Mouse (Mus musculus) urinary bladder, adult 18-20 months (tissue): ENCODE measurements around the gene Snx8.
"Not testable (repeated sequence)": the region's sequence is repeated elsewhere in the genome, so short reads cannot be mapped to it uniquely, and the experiment has no call there.

Experiments
- DNase-seq, 2 experiments: peaks; one replicate each; pipeline ENCODE4 v3.0.0; 2022; ENCODE audit warnings: low spot score in 2 of 2, mixed read lengths in 2 of 2

Gene Snx8

GRCm38 (mm10) chr5:140384462-140384861 lies 4.6 kb downstream of the Snx8 start:
- DNase-seq, result no peak

DNA sequence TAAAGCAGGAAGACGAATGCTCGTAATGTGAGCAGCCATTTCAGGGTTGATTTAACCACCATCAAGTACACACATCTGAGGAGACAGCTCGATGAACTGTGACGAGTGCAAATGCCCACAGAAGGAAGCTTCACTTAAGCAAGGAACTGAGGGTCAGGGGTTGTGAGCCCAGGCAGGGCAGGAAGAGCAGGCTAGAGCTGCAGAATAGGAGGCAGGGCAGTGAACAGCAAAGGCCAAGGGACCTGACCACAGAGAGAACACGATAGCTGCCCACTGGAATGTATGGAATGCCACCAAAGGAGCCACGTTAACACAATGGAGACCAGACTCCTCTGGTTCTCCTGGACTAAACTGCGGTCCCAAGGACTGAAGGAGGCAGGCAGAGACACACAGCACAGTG lies 5.5 kb downstream of the Snx8 start:
- DNase-seq, result no peak

DNA sequence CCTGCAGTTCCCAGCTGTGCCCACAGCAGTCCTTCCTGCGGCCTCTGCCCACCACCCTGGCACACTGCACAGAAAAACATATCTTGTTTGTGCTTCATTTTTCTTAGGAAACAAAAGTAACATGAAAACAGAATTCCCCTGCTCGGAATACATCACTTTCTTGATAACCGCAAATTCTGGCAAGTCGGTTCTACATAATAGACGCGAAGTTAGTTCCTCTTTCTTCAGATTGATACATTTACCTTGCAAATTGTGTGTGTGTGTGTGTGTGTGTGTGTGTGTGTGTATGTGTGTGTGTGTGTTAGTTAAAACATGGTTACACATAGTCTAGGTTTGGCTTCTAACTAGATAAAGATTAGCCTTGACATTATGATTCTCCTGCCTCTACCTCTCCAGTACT lies 6.4 kb downstream of the Snx8 start:
- no peak for DNase-seq

DNA sequence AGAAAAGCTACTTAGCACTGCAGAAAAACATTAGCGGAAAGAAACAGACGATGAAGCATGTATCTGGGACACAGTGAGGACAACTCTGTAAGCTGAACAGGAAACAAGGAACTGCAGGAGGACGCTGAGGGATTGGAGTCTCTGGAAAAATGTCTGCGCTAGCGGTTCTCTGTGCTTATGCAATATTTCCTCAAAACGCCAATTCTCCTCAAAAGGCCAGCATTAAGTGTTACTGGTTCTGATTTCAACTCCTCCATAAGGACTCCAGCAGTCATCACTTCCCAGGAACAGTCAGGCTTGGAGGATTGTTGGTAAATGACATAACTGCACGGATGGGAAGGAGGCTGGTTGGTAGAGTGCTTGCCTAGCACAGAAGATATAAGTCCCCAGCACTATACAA lies 7.9 kb downstream of the Snx8 start:
- DNase-seq, result no peak

GRCm38 (mm10) chr5:140379299-140379698 lies 9.8 kb downstream of the Snx8 start:
- no peak for DNase-seq

GRCm38 (mm10) chr5:140378121-140378853 lies 10.8 kb downstream of the Snx8 start:
- DNase-seq, result no peak

DNA sequence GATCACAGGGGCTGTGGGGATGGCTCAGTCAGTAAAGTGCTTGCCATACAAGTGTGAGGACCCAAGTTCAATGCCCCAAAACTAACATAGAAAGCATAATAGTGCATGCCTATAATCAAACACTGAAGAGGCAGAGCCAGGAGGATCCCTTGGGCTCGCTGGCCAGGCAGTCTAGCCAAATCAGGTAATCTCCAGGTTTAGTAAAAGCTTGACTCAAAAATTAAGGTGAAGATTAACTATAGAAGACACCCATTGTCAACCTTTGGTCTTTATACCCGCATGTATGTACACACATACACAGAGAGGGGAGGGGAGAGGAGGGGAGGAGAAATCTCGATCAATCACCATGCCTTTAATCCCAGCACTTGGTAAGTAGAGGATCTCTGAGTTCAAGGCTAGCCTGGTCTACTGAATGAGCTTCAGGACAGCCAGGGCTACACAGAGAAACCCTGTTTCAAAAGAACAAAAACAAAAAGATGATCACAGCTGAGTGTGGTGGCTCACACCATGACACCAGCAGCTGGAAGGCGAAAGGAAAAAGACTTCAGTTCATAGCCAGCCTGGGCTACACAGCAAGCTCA lies 13.7 kb downstream of the Snx8 start:
- no peak for DNase-seq

- no peak for DNase-seq
Measured at GRCm38 (mm10) chr5:140374226-140374625, 14.8 kb downstream of the Snx8 start.

DNA sequence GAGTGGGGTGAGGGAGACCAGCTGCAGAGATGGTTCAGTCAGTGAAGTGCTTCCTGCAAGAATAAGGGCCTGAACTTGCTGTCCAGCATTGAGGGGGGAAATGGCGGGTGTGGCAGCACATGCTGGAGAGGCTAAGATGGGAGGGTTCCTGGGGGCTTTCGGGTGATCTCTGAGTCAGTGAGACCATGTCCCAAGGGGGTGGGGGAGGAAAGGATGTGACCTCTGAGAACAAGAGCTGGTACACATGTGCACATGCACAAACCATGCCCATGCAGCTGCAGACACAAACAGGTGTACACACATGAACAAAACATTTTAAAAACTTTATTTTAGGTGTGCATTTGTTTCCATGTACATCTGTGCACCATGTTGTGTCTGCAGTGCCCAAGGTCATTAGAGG lies 15.4 kb downstream of the Snx8 start:
- DNase-seq, result no peak

GRCm38 (mm10) chr5:140371671-140372070 lies 17.4 kb downstream of the Snx8 start:
- no peak for DNase-seq

DNA sequence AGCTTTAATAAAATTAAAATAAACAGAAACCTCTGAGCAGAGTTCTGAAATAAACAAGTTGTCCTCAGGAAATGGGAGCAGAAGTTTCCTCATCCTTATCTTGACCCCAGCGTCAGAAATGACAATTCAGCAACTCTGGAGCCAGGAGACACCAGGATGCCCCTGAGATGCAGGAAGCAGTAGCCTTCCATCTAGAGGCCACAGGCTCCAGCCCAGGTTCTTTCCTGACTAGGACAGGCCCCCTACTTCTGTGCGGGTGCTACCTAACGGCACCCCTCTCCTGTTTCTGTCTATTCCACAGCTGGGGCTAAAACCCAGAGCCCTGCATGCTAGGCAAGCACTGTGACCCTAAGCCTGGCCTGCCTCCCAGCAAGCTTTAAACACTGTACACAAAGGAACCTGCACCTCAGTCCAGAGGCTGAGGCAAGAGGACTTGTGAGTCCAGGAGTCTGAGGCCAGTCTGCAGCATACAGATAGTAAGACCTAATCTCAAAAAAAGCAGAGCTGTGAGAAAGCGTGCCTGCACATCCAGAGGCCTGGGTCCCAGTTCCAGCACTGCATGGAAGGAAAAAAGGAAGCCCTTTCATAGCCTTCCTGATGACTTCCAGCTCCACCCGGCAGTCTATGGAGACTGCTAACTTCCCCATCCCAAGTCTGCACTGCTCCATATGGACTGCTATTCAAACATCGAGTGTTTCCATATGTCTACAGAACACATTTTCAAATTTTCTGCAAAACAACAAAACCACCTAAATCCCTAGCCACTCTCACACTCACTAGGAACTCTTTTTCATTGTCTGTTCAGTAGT lies 18.4 kb downstream of the Snx8 start:
- DNase-seq, result peak in 1 of 2 experiments; percentile 23

- DNase-seq, result no peak
Measured at GRCm38 (mm10) chr5:140369466-140369865, 19.6 kb downstream of the Snx8 start.

DNA sequence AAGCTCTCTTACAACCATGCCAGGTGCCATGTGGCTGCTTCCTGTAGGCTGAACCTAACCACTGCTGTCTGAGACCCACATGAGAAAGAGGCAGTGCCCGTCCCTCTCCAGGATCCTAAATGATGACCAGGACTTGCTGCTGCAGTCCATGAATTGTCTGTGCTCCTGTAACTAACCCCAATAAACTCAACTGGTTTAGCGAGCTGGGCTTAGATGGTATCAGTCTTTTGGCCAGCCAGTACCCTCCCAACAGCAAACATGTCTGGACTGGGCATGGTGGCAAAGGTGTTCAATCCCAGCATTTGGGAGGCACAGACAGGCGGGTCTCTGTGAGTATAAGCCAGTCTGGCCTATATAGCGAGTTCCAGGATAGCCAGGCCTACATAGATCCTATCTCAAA lies 20.1 kb downstream of the Snx8 start:
- peak; percentile 33 to 71 for DNase-seq

DNA sequence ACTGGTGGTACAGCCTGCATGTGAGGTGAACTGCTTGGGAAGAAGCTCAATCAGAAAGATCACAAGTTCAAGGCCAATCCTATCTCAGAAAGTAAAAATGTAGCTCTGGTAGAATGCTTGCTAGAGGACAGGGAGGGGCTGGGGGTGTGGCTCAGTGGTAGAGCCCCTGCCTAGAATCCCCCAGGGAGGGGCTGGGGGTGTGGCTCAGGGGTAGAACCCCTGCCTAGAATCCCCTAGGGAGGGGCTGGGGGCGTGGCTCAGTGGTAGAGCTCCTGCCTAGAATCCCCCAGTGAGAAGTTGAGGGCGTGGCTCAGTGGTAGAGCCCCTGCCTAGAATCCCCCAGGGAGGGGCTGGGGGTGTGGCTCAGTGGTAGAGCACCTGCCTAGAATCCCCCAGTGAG lies 20.9 kb downstream of the Snx8 start:
- not testable (repeated sequence) for DNase-seq

GRCm38 (mm10) chr5:140364415-140364814 lies 24.6 kb downstream of the Snx8 start:
- no peak for DNase-seq

DNA sequence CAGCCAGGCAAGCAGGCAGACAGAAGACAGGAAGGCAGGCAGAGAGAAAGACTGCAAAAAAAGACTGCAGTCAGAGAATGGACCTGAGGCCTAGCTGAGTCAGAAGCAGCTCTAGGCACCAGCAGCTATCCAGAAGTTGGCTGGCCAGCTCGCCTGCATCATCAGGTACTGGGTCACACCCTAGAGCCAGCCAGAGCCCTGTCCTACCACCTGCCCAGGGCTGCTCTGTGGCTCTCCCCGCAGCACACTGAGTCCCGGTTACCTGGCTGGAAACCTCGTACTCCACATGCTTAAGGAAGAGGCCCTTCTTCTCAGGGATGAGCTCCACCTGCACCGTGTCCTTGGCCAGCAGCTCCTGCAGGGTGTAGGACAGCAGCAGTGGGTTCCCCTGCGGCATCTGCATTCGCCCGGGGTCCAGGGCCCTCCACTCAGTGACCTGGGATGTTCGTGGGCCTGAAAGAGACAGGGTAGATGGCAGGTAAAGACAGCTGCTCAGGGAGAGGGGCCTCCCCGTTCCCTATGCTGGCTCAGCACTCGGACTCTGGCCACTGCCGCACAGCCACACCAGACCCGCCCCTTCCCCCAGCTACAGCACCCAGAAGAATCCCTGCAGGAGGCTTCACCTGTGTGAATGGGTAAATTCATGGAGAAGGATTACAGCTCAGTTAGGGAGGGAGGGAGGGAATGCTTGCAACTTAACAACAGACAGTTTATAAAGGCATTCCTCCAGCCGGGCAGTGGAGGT lies 29.0 kb downstream of the Snx8 start:
- DNase-seq, result no peak

GRCm38 (mm10) chr5:140357466-140357865 lies 31.6 kb downstream of the Snx8 start:
- no peak for DNase-seq

GRCm38 (mm10) chr5:140355934-140356333 lies 33.1 kb downstream of the Snx8 start:
- no peak for DNase-seq

DNA sequence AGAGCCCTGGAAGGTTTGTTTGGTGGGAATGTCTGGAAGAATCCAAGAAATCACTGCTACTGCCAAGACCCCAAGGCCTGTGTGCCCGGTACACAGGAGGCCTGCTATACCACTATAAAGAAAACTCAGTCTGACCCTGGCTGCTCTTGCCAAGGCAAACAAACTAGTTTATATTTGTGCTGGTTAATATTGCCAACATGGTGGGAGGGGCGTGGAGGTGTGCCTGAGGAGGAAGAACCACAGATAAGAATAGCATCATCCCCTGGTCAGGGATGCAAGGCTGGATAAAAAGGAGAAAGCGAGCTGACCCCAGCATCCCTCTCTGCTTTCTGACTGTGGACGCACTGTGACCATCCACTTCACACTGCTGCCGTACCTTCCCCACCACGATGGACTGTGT lies 36.7 kb downstream of the Snx8 start:
- DNase-seq, result no peak

- no peak for DNase-seq
Measured at GRCm38 (mm10) chr5:140350731-140351497, 38.1 kb downstream of the Snx8 start.

- no peak for DNase-seq
Measured at GRCm38 (mm10) chr5:140349882-140350281, 39.2 kb downstream of the Snx8 start.
